Mouse (Mus musculus): ENCODE measurements at regions not wholly inside any gene's neighbourhood (a gene's known extent, or its start where the extent isn't known, plus 50 kb on each side); places are given as distances from the start of the nearest gene placed in this dataset.

GRCm38 (mm10) chr3:46951391-46951790, 503.4 kb upstream of the Pabpc4l start:
- DNase-seq (ENCODE audit: low spot score) (no peak), ATAC-seq (ENCODE audit: low FRiP score) (no peak)
- 81% methylated on average over 2 of the region's 2 CpGs for WGBS
- no peaks in the 10 kb centered on the region for H3K36me3 ChIP-seq (ENCODE audit: control insufficient read depth, insufficient read depth, low read length)
- no peaks in the 10 kb centered on the region for H3K9me3 ChIP-seq (ENCODE audit: control insufficient read depth, low read length)
- H3K27ac ChIP-seq (ENCODE audit: low read depth, low read length), result no peak overlapping the region
- H3K4me3 ChIP-seq (ENCODE audit: low read depth, low read length), result no peak overlapping the region
- no peaks in the 10 kb centered on the region for H3K27me3 ChIP-seq (ENCODE audit: control insufficient read depth, insufficient read depth, low read length)
- no peak overlapping the region for H3K9ac ChIP-seq (ENCODE audit: low read depth, low read length)
- H3K4me1 ChIP-seq (replicated peaks; ENCODE audit: control insufficient read depth, insufficient read depth, low read length), result no peaks in the 10 kb centered on the region
- no peak overlapping the region for H3K4me2 ChIP-seq (replicated peaks; ENCODE audit: low read depth, low read length)

- Histone ChIP-seq H3K36me3 (ENCODE audit: control insufficient read depth, insufficient read depth, low read length) (no peaks in the 10 kb centered on the region), H3K9ac (ENCODE audit: low read depth, low read length) (no peak overlapping the region), H3K27me3 (ENCODE audit: control insufficient read depth, insufficient read depth, low read length) (no peaks in the 10 kb centered on the region), H3K4me2 (replicated peaks; ENCODE audit: low read depth, low read length) (no peak overlapping the region), H3K27ac (ENCODE audit: low read depth, low read length) (no peak overlapping the region), H3K4me3 (ENCODE audit: low read depth, low read length) (no peak overlapping the region), H3K9me3 (ENCODE audit: control insufficient read depth, low read length) (no peaks in the 10 kb centered on the region), H3K4me1 (replicated peaks; ENCODE audit: control insufficient read depth, insufficient read depth, low read length) (no peaks in the 10 kb centered on the region)
- ATAC-seq (ENCODE audit: low FRiP score), result no peak
- no peak for DNase-seq (ENCODE audit: low spot score)
- 93% methylated on average over 1 of the region's 1 CpGs for WGBS
Measured at GRCm38 (mm10) chr3:46937751-46938150, 489.7 kb upstream of the Pabpc4l start.

- H3K27ac ChIP-seq (ENCODE audit: low read depth, low read length), result no peak overlapping the region
- H3K4me2 ChIP-seq (replicated peaks; ENCODE audit: low read depth, low read length), result no peak overlapping the region
- H3K36me3 ChIP-seq (ENCODE audit: control insufficient read depth, insufficient read depth, low read length), result no peaks in the 10 kb centered on the region
- H3K9me3 ChIP-seq (ENCODE audit: control insufficient read depth, low read length), result no peaks in the 10 kb centered on the region
- no peaks in the 10 kb centered on the region for H3K27me3 ChIP-seq (ENCODE audit: control insufficient read depth, insufficient read depth, low read length)
- WGBS, result 88% methylated on average over 6 of the region's 6 CpGs
- no peak overlapping the region for H3K4me3 ChIP-seq (ENCODE audit: low read depth, low read length)
- DNase-seq (ENCODE audit: low spot score) (no peak), ATAC-seq (ENCODE audit: low FRiP score) (no peak)
- no peaks in the 10 kb centered on the region for H3K4me1 ChIP-seq (replicated peaks; ENCODE audit: control insufficient read depth, insufficient read depth, low read length)
- no peak overlapping the region for H3K9ac ChIP-seq (ENCODE audit: low read depth, low read length)
Measured at GRCm38 (mm10) chr3:46891057-46891736, 443.2 kb upstream of the Pabpc4l start.

- H3K36me3 ChIP-seq (ENCODE audit: control insufficient read depth, insufficient read depth, low read length), result no peaks in the 10 kb centered on the region
- WGBS, result 91% methylated on average over 1 of the region's 1 CpGs
- H3K4me2 ChIP-seq (replicated peaks; ENCODE audit: low read depth, low read length), result no peak overlapping the region
- ATAC-seq (ENCODE audit: low FRiP score) (no peak), DNase-seq (ENCODE audit: low spot score) (no peak)
- H3K27ac ChIP-seq (ENCODE audit: low read depth, low read length), result no peak overlapping the region
- no peak overlapping the region for H3K9ac ChIP-seq (ENCODE audit: low read depth, low read length)
- H3K4me3 ChIP-seq (ENCODE audit: low read depth, low read length), result no peak overlapping the region
- no peaks in the 10 kb centered on the region for H3K4me1 ChIP-seq (replicated peaks; ENCODE audit: control insufficient read depth, insufficient read depth, low read length)
- H3K27me3 ChIP-seq (ENCODE audit: control insufficient read depth, insufficient read depth, low read length), result no peaks in the 10 kb centered on the region
- no peaks in the 10 kb centered on the region for H3K9me3 ChIP-seq (ENCODE audit: control insufficient read depth, low read length)
Measured at GRCm38 (mm10) chr3:46875848-46876247, 427.8 kb upstream of the Pabpc4l start.

GRCm38 (mm10) chr3:46870876-46871275, 422.9 kb upstream of the Pabpc4l start:
- ATAC-seq (ENCODE audit: low FRiP score) (no peak), DNase-seq (ENCODE audit: low spot score) (no peak)
- Histone ChIP-seq H3K4me3 (ENCODE audit: low read depth, low read length) (no peak overlapping the region), H3K4me2 (replicated peaks; ENCODE audit: low read depth, low read length) (no peak overlapping the region), H3K9ac (ENCODE audit: low read depth, low read length) (no peak overlapping the region), H3K4me1 (replicated peaks; ENCODE audit: control insufficient read depth, insufficient read depth, low read length) (no peaks in the 10 kb centered on the region), H3K27ac (ENCODE audit: low read depth, low read length) (no peak overlapping the region), H3K9me3 (ENCODE audit: control insufficient read depth, low read length) (no peaks in the 10 kb centered on the region), H3K36me3 (ENCODE audit: control insufficient read depth, insufficient read depth, low read length) (no peaks in the 10 kb centered on the region), H3K27me3 (ENCODE audit: control insufficient read depth, insufficient read depth, low read length) (no peaks in the 10 kb centered on the region)

GRCm38 (mm10) chr3:46869576-46870295, 421.7 kb upstream of the Pabpc4l start:
- Histone ChIP-seq H3K4me1 (replicated peaks; ENCODE audit: control insufficient read depth, insufficient read depth, low read length) (no peaks in the 10 kb centered on the region), H3K36me3 (ENCODE audit: control insufficient read depth, insufficient read depth, low read length) (no peaks in the 10 kb centered on the region), H3K4me2 (replicated peaks; ENCODE audit: low read depth, low read length) (no peak overlapping the region), H3K4me3 (ENCODE audit: low read depth, low read length) (no peak overlapping the region), H3K27ac (ENCODE audit: low read depth, low read length) (no peak overlapping the region), H3K9ac (ENCODE audit: low read depth, low read length) (no peak overlapping the region), H3K9me3 (ENCODE audit: control insufficient read depth, low read length) (no peaks in the 10 kb centered on the region), H3K27me3 (ENCODE audit: control insufficient read depth, insufficient read depth, low read length) (no peaks in the 10 kb centered on the region)
- ATAC-seq (ENCODE audit: low FRiP score) (no peak), DNase-seq (ENCODE audit: low spot score) (no peak)
- 88% methylated on average over 2 of the region's 2 CpGs for WGBS

GRCm38 (mm10) chr3:46848400-46848983, 400.5 kb upstream of the Pabpc4l start:
- no peak overlapping the region for H3K9ac ChIP-seq (ENCODE audit: low read depth, low read length)
- no peaks in the 10 kb centered on the region for H3K9me3 ChIP-seq (ENCODE audit: control insufficient read depth, low read length)
- no peak overlapping the region for H3K4me3 ChIP-seq (ENCODE audit: low read depth, low read length)
- DNase-seq (ENCODE audit: low spot score) (peak; percentile 6), ATAC-seq (ENCODE audit: low FRiP score) (no peak)
- H3K4me1 ChIP-seq (replicated peaks; ENCODE audit: control insufficient read depth, insufficient read depth, low read length), result no peaks in the 10 kb centered on the region
- WGBS, result 62% methylated on average over 7 of the region's 7 CpGs
- H3K4me2 ChIP-seq (replicated peaks; ENCODE audit: low read depth, low read length), result no peak overlapping the region
- no peaks in the 10 kb centered on the region for H3K36me3 ChIP-seq (ENCODE audit: control insufficient read depth, insufficient read depth, low read length)
- H3K27me3 ChIP-seq (ENCODE audit: control insufficient read depth, insufficient read depth, low read length), result no peaks in the 10 kb centered on the region
- H3K27ac ChIP-seq (ENCODE audit: low read depth, low read length), result no peak overlapping the region

- Histone ChIP-seq H3K4me1 (replicated peaks; ENCODE audit: control insufficient read depth, insufficient read depth, low read length) (no peaks in the 10 kb centered on the region), H3K4me2 (replicated peaks; ENCODE audit: low read depth, low read length) (no peak overlapping the region), H3K27me3 (ENCODE audit: control insufficient read depth, insufficient read depth, low read length) (no peaks in the 10 kb centered on the region), H3K9ac (ENCODE audit: low read depth, low read length) (no peak overlapping the region), H3K36me3 (ENCODE audit: control insufficient read depth, insufficient read depth, low read length) (no peaks in the 10 kb centered on the region), H3K4me3 (ENCODE audit: low read depth, low read length) (no peak overlapping the region), H3K27ac (ENCODE audit: low read depth, low read length) (no peak overlapping the region), H3K9me3 (ENCODE audit: control insufficient read depth, low read length) (no peaks in the 10 kb centered on the region)
- DNase-seq (ENCODE audit: low spot score) (no peak), ATAC-seq (ENCODE audit: low FRiP score) (no peak)
- WGBS, result 84% methylated on average over 3 of the region's 3 CpGs
Measured at GRCm38 (mm10) chr3:46828676-46829075, 380.7 kb upstream of the Pabpc4l start.

Measured in hindbrain, embryonic 11.5 days (tissue).